Mouse (Mus musculus) kidney, adult 2 months (tissue): ENCODE results near the gene Herc1. TPM values are rescaled to one million over a fixed set of nuclear protein-coding genes. Genes with fewer than 3 reads are reported as not detected.

Experiments
- DNase-seq: peaks from one replicate; pipeline ENCODE4 v3.0.0; 2021
- H3K27ac ChIP-seq: fragments of 200-500 bp; 2 replicates; pipeline ENCODE4 v1.5.1; 2012; ENCODE audit warnings: low read depth, low read length, control low read depth, inconsistent platforms; ENCODE audit not compliant: insufficient read depth
- H3K27me3 ChIP-seq: fragments of 200-500 bp; replicated peaks from 2 replicates; pipeline ENCODE4 v1.6.1; 2012; ENCODE audit warnings: mild to moderate bottlenecking, moderate library complexity, low read length, inconsistent platforms; ENCODE audit not compliant: control insufficient read depth, insufficient read depth
- H3K36me3 ChIP-seq: fragments of 200-500 bp; 2 replicates; pipeline ENCODE4 v1.6.1; 2012; ENCODE audit warnings: mild to moderate bottlenecking, moderate library complexity, low read length, inconsistent platforms; ENCODE audit not compliant: control insufficient read depth, insufficient read depth
- H3K4me1 ChIP-seq: fragments of 200-500 bp; 2 replicates; pipeline ENCODE4 v1.6.1; 2011; ENCODE audit warnings: low read length; ENCODE audit not compliant: control insufficient read depth, insufficient read depth
- H3K4me3 ChIP-seq: fragments of 200-500 bp; 2 replicates; pipeline ENCODE4 v1.5.1; 2011; ENCODE audit warnings: mild to moderate bottlenecking, low read depth, low read length, control low read depth; ENCODE audit not compliant: insufficient read depth
- CTCF ChIP-seq: fragments of 200-500 bp; conservative IDR thresholded peaks from 2 replicates; pipeline ENCODE4 v1.5.1; 2011; ENCODE audit warnings: low read depth, mild to moderate bottlenecking, control low read depth, low read length, moderate library complexity, mixed read lengths; ENCODE audit not compliant: insufficient read depth, insufficient read length
- POLR2A ChIP-seq: fragments of 200-500 bp; IDR thresholded peaks from one replicate; pipeline ENCODE4 v1.6.1; 2011; ENCODE audit warnings: low read depth, low read length, control low read depth
- WGBS: fragments of 180-500 bp; shearing (Covaris S2); methylation state at CpG from one replicate; pipeline ENCODE4 v1.1.7; 2018; 5-methylcytosine and 5-hydroxymethylcytosine counted together
- polyA plus RNA-seq: library from polyadenylated mRNA; depleted of rRNA; stranded (reverse); fragments of >200 nt; gene quantifications from 2 replicates; pipeline ENCODE4 v1.2.3, GENCODE M21; 2012

Herc1 gene
- polyA plus RNA-seq, 1 experiment, result 12.0 TPM

DNA sequence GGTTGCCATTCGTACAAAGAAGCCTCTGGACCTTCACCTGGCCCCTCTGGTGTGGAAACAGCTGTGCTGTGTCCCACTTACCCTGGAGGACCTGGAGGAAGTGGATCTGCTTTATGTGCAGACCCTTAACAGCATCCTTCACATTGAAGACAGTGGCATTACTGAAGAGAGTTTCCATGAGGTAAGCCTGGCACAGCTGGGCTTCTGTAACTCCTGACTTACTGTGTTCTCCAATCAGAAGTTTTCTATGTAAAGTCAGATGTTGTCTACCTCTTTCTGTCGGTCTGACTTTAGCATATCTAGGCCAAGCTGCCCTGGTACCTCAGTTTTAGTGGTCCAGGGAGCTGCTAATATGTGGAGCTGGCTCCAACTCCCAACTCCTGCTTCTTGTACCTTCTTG is 151.0 kb downstream of the Herc1 start:
- Histone ChIP-seq H3K36me3 (peaks cover 12% of the 10 kb centered on the region), H3K27ac (no peak overlapping the region), H3K27me3 (no peaks in the 10 kb centered on the region), H3K4me1 (no peaks in the 10 kb centered on the region), H3K4me3 (no peak overlapping the region)
- 73% methylated on average over 2 of the region's 2 CpGs for WGBS
- DNase-seq, result no peak
- TF ChIP-seq CTCF (no peak), POLR2A (no peak)

DNA sequence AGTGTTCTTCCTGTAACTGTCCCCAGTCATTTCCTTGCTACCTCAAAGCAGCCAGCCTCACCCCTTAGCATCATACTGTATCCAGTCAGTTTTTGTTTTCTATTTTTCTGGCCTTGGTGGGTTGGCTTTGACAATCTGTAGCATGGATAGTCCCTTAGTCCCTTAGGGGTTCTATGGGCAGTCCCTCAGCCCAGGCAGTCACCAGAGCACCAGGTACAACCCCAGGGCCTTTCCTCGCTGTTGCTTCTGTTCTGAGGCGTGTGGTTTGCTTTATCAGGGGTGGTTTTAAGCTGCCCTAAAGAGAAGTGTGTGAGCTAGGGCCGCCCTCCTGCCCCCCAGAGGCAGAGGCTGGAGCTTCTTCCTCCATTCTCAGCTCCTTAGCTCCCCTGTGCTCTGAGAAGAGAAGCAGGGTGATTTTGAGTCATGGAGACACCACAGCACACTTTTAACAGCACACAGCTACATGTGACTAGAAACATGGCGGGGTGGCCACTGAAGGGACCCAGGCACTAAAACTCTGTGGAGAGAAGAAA is 153.7 kb downstream of the Herc1 start:
- no peak for DNase-seq
- TF ChIP-seq CTCF (no peak), POLR2A (no peak)
- Histone ChIP-seq H3K27me3 (no peaks in the 10 kb centered on the region), H3K4me3 (no peak overlapping the region), H3K36me3 (peaks cover 9% of the 10 kb centered on the region), H3K27ac (no peak overlapping the region), H3K4me1 (no peaks in the 10 kb centered on the region)
- WGBS, result 94% methylated on average over 4 of the region's 4 CpGs

DNA sequence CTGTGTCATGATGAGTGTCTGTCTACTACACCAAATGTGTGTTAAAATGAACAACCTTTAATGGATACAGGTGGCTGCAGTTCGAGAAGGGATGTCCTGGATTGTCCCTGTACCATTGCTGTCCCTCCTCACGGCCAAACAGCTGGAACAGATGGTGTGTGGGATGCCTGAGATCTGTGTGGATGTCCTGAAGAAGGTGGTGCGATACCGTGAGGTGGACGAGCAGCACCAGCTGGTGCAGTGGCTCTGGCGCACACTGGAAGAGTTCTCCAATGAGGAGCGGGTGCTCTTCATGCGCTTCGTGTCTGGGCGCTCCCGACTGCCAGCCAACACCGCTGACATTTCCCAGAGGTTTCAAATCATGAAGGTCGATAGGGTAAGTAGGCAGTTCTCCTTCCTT is 154.3 kb downstream of the Herc1 start:
- Histone ChIP-seq H3K4me1 (no peaks in the 10 kb centered on the region), H3K36me3 (peaks cover 9% of the 10 kb centered on the region), H3K27me3 (no peaks in the 10 kb centered on the region), H3K4me3 (no peak overlapping the region), H3K27ac (no peak overlapping the region)
- no peak for DNase-seq
- 86% methylated on average over 13 of the region's 13 CpGs for WGBS
- TF ChIP-seq POLR2A, result no peak
- no peak for TF ChIP-seq CTCF

DNA sequence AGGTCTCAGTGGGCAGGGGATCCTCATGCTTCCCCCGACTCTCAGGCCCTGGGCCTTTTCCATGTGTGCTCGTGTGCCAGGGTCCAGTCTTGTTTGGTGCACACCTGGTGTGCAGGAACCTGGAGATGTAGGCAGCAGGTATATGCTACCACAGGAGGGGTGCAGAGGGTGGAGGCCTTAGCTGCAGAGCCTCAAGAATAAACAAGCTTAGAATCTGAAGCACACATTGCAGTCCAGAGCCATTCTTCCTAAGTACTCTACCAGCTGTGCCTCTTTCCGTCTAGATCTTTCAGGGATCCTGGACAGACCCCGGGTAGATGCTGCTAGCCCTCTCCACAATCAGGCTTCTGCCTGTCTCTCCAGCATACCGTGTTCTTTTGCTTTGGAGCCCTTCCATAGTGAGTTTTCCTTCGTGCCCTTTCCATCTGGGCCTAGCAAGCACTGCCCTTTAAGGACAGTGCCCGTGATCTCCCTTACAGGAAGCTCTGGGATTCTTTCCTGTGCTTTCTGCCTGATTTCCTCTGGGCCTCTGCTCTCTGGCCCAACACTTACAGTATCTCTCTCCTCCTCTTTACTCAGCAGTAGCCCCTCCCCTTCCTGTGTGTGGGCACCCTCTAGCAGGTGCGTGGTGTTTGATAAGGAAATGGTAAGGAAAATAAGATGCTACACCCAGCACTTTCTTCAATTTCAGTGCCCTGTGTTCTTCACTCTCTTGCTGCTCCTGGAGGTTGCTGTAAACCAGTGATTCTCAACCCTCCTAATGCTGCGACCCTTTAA is 155.1 kb downstream of the Herc1 start:
- TF ChIP-seq CTCF, result no peak
- TF ChIP-seq POLR2A, result no peak
- DNase-seq, result no peak
- Histone ChIP-seq H3K27ac (no peak overlapping the region), H3K4me1 (no peaks in the 10 kb centered on the region), H3K4me3 (no peak overlapping the region), H3K36me3 (peaks cover 9% of the 10 kb centered on the region), H3K27me3 (no peaks in the 10 kb centered on the region)
- WGBS, result 73% methylated on average over 9 of the region's 9 CpGs

DNA sequence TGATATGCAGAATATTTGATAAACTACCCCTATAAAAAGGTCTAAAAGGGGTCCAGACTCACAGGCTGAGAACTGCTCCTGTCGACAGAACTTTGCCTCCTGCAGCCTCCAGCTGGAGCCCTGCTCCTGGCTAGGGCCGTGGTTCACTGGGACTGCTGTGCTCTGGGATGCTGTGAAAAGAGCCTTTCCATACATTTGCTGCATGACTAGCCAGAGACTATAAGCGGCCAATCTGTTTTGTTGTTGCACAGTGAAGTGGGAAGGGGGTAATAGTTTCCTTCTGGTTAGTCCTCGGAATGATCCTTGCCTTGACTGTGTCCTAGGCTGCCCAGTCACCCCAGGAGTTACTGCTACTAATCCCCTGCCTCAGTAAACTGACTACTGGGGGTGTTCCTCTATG is 155.8 kb downstream of the Herc1 start:
- peaks cover 9% of the 10 kb centered on the region for H3K36me3 ChIP-seq
- no peak for TF ChIP-seq POLR2A
- no peak for TF ChIP-seq CTCF
- H3K27ac ChIP-seq, result no peak overlapping the region
- no peak overlapping the region for H3K4me3 ChIP-seq
- 51% methylated on average over 4 of the region's 4 CpGs for WGBS
- H3K27me3 ChIP-seq, result no peaks in the 10 kb centered on the region
- no peaks in the 10 kb centered on the region for H3K4me1 ChIP-seq
- DNase-seq, result no peak

DNA sequence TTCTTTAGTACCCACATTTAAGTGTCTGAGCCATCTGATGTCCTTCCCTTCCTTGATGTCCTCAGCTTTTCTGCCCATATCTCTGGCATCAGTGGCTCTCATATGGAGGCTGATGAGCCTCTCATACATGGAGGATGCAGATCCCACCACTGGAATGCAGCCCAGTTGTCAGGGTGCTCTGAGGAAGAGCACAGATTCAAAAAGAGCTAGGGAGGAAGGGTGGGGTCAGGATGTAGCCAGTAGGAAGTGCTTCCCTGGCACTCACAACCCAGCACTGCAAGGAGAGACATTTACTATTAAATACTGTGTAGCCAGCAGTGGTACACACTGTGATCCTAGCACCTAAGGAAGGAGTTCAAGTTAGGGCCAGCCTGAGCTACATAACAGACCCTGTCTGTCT is 156.2 kb downstream of the Herc1 start:
- Histone ChIP-seq H3K36me3 (peaks cover 6% of the 10 kb centered on the region), H3K27me3 (no peaks in the 10 kb centered on the region), H3K4me1 (no peaks in the 10 kb centered on the region), H3K27ac (no peak overlapping the region), H3K4me3 (no peak overlapping the region)
- DNase-seq, result no peak
- TF ChIP-seq POLR2A (no peak), CTCF (no peak)

DNA sequence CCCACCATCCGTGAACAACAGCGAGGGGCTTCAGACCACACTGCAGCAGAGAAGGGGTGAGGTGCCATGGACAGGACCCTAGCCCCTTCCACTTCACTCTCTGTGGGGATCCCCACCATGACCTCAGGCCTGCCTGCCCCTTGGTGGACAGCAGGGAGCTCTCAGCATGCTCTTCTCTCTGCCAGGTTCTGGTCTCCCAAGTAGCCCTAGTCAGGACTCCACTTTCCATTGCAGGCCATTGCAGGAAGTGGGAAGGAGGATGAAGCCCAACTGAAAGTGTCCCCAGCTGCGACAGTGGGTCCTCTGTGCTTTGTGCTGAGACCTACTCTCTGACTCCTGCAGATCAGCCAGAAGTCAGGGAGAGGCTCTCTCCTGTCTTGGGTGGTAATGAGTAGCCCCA is 157.4 kb downstream of the Herc1 start:
- TF ChIP-seq CTCF, result no peak
- TF ChIP-seq POLR2A, result no peak
- 74% methylated on average over 3 of the region's 3 CpGs for WGBS
- Histone ChIP-seq H3K4me3 (no peak overlapping the region), H3K27ac (no peak overlapping the region), H3K36me3 (no peaks in the 10 kb centered on the region), H3K27me3 (no peaks in the 10 kb centered on the region), H3K4me1 (0 out of 2 replicates have a peak, but pooled peaks cover 3% of the 10 kb centered on the region)
- DNase-seq, result no peak
